Mouse (Mus musculus): ENCODE data around the gene Trpv2. TPM values are rescaled to one million over a fixed set of nuclear protein-coding genes. Genes with fewer than 3 reads are reported as not detected.

The Trpv2 gene
- total and polyA plus RNA-seq, 3 experiments, result 22.5 to 67.3 (median 48.4) TPM

DNA sequence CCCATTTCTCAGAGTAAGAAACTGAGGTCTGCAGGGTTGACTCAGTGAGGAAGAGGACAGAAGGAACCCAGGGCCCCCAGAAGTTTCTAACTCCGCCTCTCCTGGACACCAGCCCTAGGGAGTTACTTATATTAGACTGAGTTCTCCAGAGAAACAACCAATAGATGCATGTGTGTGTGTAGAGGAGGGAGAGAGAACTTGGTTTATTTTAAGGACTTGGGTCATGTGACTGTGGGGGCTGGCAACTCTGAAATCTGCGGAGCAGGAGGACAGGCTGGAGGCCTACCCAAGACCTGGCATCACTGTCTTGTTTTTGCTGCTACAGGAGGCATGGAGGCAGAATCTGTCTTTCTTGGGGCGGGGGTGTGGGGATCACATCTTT is 62.5 kb downstream of the Trpv2 start:
- no peaks in the 10 kb centered on the region for H3K36me3 ChIP-seq (replicated peaks)
- no peaks in the 10 kb centered on the region for H3K4me1 ChIP-seq (ENCODE audit: insufficient read depth, low read depth, low read length)
- no peak for DNase-seq (ENCODE audit: low spot score)
- peaks cover 19% of the 10 kb centered on the region for H3K27me3 ChIP-seq (ENCODE audit: insufficient read depth, low read length)
- no peak for ATAC-seq (ENCODE audit: extremely low read depth, insufficient number of reproducible peaks, low FRiP score, poor library complexity, severe bottlenecking)
- H3K9me3 ChIP-seq (replicated peaks), result no peaks in the 10 kb centered on the region
- no peak overlapping the region for H3K4me3 ChIP-seq (ENCODE audit: low read depth, low read length)
- TF ChIP-seq CTCF (IDR thresholded peaks at IDR 0.05; ENCODE audit: low read depth, low read length) (no peak), POLR2AphosphoS5 (IDR thresholded peaks at IDR 0.05; ENCODE audit: insufficient replicate concordance, low read depth, low read length) (no peak), GATA2 (IDR thresholded peaks at IDR 0.05; ENCODE audit: borderline replicate concordance, low read depth, low read length) (no peak), TAL1 (conservative IDR thresholded peaks at IDR 0.05; ENCODE audit: low read depth, low read length) (no peak), GATA1 (IDR thresholded peaks at IDR 0.05; ENCODE audit: borderline replicate concordance, low read length) (no peak)

DNA sequence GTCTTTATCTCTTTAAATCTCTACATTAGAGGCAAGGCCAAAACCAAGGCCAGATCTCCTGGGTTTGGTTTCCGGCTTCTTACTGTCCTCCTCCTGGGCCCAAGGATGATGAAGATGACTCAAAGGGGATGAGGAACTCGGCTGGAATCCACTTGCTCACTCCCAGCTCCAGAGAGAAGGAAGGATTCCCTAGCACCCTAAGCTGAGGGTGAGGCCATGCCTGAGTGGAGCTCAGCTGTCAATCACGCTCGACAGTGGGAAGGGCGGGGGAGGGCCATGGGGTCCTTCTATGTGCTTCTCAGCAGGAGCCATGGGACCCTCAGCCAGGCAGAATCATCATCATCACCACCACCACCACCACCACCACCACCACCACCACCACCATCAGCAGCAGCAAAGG is 63.1 kb downstream of the Trpv2 start:
- H3K27me3 ChIP-seq (ENCODE audit: insufficient read depth, low read length), result peaks cover 19% of the 10 kb centered on the region
- DNase-seq (ENCODE audit: low spot score) (no peak), ATAC-seq (ENCODE audit: extremely low read depth, insufficient number of reproducible peaks, low FRiP score, poor library complexity, severe bottlenecking) (no peak)
- TF ChIP-seq GATA1 (IDR thresholded peaks at IDR 0.05; ENCODE audit: borderline replicate concordance, low read length) (no peak), POLR2AphosphoS5 (IDR thresholded peaks at IDR 0.05; ENCODE audit: insufficient replicate concordance, low read depth, low read length) (no peak), GATA2 (IDR thresholded peaks at IDR 0.05; ENCODE audit: borderline replicate concordance, low read depth, low read length) (no peak), CTCF (IDR thresholded peaks at IDR 0.05; ENCODE audit: low read depth, low read length) (no peak), TAL1 (conservative IDR thresholded peaks at IDR 0.05; ENCODE audit: low read depth, low read length) (no peak)
- no peaks in the 10 kb centered on the region for H3K9me3 ChIP-seq (replicated peaks)
- no peaks in the 10 kb centered on the region for H3K4me1 ChIP-seq (ENCODE audit: insufficient read depth, low read depth, low read length)
- no peaks in the 10 kb centered on the region for H3K36me3 ChIP-seq (replicated peaks)
- no peak overlapping the region for H3K4me3 ChIP-seq (ENCODE audit: low read depth, low read length)

DNA sequence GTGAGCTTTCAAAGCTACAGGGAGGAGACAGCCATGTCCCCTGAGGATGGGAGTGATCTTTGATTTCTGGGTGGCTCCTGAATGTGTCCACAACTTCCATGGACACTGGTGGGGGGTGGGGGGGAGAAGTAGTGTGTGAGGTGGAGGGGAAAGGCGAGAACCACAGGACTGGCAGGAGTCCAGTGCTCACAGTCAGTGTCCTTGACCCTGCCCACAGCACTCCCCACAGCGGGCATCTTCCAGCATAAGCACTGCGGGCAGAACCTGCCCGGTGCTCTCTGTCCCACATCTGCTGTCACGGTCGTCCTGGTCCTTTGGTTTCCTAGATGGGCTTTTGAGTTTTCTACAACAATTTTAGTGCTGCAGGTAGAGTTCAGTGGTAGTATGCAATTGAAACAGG is 63.5 kb downstream of the Trpv2 start:
- Histone ChIP-seq H3K9me3 (replicated peaks) (no peaks in the 10 kb centered on the region), H3K36me3 (replicated peaks) (no peaks in the 10 kb centered on the region), H3K27me3 (ENCODE audit: insufficient read depth, low read length) (peaks cover 19% of the 10 kb centered on the region), H3K4me1 (ENCODE audit: insufficient read depth, low read depth, low read length) (no peaks in the 10 kb centered on the region), H3K4me3 (ENCODE audit: low read depth, low read length) (no peak overlapping the region)
- TF ChIP-seq GATA1 (IDR thresholded peaks at IDR 0.05; ENCODE audit: borderline replicate concordance, low read length) (no peak), GATA2 (IDR thresholded peaks at IDR 0.05; ENCODE audit: borderline replicate concordance, low read depth, low read length) (no peak), POLR2AphosphoS5 (IDR thresholded peaks at IDR 0.05; ENCODE audit: insufficient replicate concordance, low read depth, low read length) (no peak), CTCF (IDR thresholded peaks at IDR 0.05; ENCODE audit: low read depth, low read length) (no peak), TAL1 (conservative IDR thresholded peaks at IDR 0.05; ENCODE audit: low read depth, low read length) (no peak)
- no peak for ATAC-seq (ENCODE audit: extremely low read depth, insufficient number of reproducible peaks, low FRiP score, poor library complexity, severe bottlenecking)
- DNase-seq (ENCODE audit: low spot score), result no peak

DNA sequence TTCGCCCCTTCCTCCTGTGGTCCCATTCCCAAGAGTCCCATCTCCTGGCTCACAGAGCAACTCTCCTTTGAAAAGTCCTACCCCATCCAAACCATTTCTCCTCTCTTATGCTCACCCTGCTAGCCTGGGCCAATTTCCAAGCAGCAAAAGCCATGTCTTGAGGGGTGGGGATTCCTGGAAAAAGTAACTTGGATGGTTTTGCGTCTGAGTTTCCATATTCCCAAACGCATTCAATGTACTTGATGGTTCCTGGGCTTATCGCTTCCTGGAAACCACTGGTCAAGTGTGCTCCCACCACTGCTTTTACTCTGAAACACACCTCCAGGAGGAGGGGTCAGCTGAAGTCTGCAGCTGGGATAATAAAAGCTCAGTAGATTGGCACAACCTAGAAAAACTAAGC is 64.1 kb downstream of the Trpv2 start:
- DNase-seq (ENCODE audit: low spot score) (no peak), ATAC-seq (ENCODE audit: extremely low read depth, insufficient number of reproducible peaks, low FRiP score, poor library complexity, severe bottlenecking) (no peak)
- Histone ChIP-seq H3K4me1 (ENCODE audit: insufficient read depth, low read depth, low read length) (no peaks in the 10 kb centered on the region), H3K9me3 (replicated peaks) (no peaks in the 10 kb centered on the region), H3K36me3 (replicated peaks) (no peaks in the 10 kb centered on the region), H3K27me3 (ENCODE audit: insufficient read depth, low read length) (peaks cover 24% of the 10 kb centered on the region), H3K4me3 (ENCODE audit: low read depth, low read length) (no peak overlapping the region)
- TF ChIP-seq GATA2 (IDR thresholded peaks at IDR 0.05; ENCODE audit: borderline replicate concordance, low read depth, low read length) (no peak), POLR2AphosphoS5 (IDR thresholded peaks at IDR 0.05; ENCODE audit: insufficient replicate concordance, low read depth, low read length) (no peak), TAL1 (conservative IDR thresholded peaks at IDR 0.05; ENCODE audit: low read depth, low read length) (no peak), CTCF (IDR thresholded peaks at IDR 0.05; ENCODE audit: low read depth, low read length) (no peak), GATA1 (IDR thresholded peaks at IDR 0.05; ENCODE audit: borderline replicate concordance, low read length) (no peak)

DNA sequence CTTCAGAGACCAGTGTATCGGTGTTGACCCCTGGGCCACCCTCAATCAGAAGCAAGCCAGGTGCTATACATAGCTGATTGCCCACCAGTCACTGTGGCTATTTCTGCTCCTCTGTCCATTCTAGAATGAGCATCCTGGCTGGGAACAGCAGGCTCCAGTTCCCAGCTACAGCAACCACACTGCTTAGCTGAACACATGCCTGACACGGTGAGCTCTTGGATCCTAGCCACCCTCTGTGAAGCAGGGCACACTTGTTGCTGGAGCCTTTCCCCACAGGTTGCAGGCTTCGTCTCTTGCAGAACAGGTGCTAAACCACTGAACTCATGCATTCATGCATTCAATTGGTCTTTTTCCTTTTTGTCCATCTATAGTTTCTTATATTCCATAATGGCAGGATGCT is 66.1 kb downstream of the Trpv2 start:
- ATAC-seq (ENCODE audit: extremely low read depth, insufficient number of reproducible peaks, low FRiP score, poor library complexity, severe bottlenecking), result no peak
- no peak for TF ChIP-seq POLR2AphosphoS5 (IDR thresholded peaks at IDR 0.05; ENCODE audit: insufficient replicate concordance, low read depth, low read length)
- no peak for TF ChIP-seq TAL1 (conservative IDR thresholded peaks at IDR 0.05; ENCODE audit: low read depth, low read length)
- TF ChIP-seq GATA1 (IDR thresholded peaks at IDR 0.05; ENCODE audit: borderline replicate concordance, low read length), result no peak
- no peak for TF ChIP-seq CTCF (IDR thresholded peaks at IDR 0.05; ENCODE audit: low read depth, low read length)
- TF ChIP-seq GATA2 (IDR thresholded peaks at IDR 0.05; ENCODE audit: borderline replicate concordance, low read depth, low read length), result no peak
- Histone ChIP-seq H3K4me1 (ENCODE audit: insufficient read depth, low read depth, low read length) (no peaks in the 10 kb centered on the region), H3K27me3 (ENCODE audit: insufficient read depth, low read length) (peaks cover 25% of the 10 kb centered on the region), H3K36me3 (replicated peaks) (no peaks in the 10 kb centered on the region), H3K4me3 (ENCODE audit: low read depth, low read length) (no peak overlapping the region), H3K9me3 (replicated peaks) (no peaks in the 10 kb centered on the region)
- no peak for DNase-seq (ENCODE audit: low spot score)

DNA sequence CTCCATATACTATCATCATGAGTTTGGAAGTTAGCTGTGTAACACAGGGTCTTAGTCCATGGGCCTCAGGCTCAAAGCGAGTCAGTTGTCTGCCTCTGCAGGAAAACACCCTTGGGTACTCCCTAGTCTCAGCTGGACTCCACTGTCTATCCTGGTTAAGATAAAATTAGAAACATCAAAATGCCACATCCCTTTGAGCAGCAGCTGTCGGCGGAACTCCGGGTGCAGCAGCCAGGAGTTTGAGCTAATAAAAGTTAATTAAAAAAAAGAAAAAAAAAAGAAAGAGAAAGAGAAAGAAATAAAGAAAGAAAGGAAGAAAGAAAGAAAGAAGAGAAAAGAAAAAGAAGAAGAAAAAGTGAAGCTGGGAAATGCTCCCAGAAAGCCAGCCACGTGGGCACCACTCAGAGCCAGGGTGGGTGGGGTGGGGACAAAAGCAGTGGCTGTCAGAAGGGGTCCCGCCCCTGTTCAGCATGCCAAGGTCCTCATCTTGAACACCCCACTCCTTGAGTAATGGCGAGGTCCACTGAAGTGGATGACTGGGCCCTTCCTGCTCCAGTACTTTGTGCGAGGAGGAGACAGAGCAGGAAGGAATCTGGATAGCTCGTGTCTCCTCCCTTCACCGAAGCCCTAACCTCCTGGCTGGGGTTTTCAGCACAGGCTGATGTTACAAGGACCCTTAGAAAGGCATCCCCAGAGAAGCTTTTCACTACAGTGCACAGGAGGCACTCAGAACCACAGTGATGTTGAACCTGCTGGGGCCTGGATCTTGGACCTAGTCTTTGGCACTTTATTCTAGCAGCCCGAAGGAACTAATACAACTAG is 67.9 kb downstream of the Trpv2 start:
- no peak overlapping the region for H3K4me3 ChIP-seq (ENCODE audit: low read depth, low read length)
- no peak for TF ChIP-seq CTCF (IDR thresholded peaks at IDR 0.05; ENCODE audit: low read depth, low read length)
- TF ChIP-seq GATA1 (IDR thresholded peaks at IDR 0.05; ENCODE audit: borderline replicate concordance, low read length), result no peak
- no peak for TF ChIP-seq GATA2 (IDR thresholded peaks at IDR 0.05; ENCODE audit: borderline replicate concordance, low read depth, low read length)
- no peak for TF ChIP-seq TAL1 (conservative IDR thresholded peaks at IDR 0.05; ENCODE audit: low read depth, low read length)
- no peak for TF ChIP-seq POLR2AphosphoS5 (IDR thresholded peaks at IDR 0.05; ENCODE audit: insufficient replicate concordance, low read depth, low read length)
- no peaks in the 10 kb centered on the region for H3K9me3 ChIP-seq (replicated peaks)
- DNase-seq (ENCODE audit: low spot score) (no peak), ATAC-seq (ENCODE audit: extremely low read depth, insufficient number of reproducible peaks, low FRiP score, poor library complexity, severe bottlenecking) (no peak)
- no peaks in the 10 kb centered on the region; the same call in 1 of the 2 replicates for H3K4me1 ChIP-seq (ENCODE audit: insufficient read depth, low read depth, low read length)
- H3K27me3 ChIP-seq (ENCODE audit: insufficient read depth, low read length), result peaks cover 29% of the 10 kb centered on the region
- no peaks in the 10 kb centered on the region for H3K36me3 ChIP-seq (replicated peaks)
